ENCODE assay signal across 13 mouse cellular contexts in the genomic region with DNA sequence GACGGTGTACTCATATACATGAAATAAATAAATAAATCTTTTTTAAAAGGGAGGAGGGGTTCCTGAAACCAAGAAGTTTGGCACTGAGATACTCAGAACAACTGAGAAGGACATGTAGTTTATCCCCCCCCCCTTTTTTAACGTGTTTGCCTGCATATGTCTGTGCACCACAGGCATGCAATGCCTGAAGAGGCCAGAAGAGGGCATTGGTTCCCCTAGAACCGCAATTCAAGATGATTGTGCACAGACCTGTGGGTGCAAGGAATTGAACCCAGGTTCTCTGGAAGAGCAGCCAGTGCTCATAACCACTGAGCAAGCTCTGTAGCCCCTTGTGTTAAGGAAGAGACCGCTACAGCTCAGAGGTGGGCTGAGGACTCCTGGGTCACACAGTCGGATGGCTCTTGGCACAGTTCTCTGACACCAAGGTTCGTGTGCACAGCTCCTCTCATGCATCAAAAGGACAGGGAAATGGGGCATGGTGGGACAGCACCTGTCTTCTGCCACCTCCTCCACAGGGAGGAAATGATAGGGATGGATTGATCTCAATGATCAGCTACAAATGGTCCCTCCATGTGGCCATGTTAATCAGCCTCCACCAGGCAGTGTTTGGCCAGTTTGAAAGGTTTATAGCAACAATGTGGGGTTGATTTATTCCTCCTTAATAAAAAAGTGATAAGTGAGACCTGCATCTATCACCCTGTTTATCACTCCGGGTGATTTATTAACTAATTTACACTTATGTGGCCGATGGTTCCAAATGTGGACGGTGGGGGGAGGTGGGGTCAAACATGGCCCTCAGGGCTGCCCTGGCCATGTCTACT. TPM values are rescaled to one million over a fixed set of nuclear protein-coding genes. Genes with fewer than 3 reads are reported as not detected.
DNase-seq lines count a peak whose midpoint lies in the region; ATAC-seq and TF ChIP-seq lines count a peak whose summit lies in the region.
"Had no signal": no experiment of that assay in that cellular context is flagged by ENCODE, and none has a peak within 500 bp of the region (broad histone marks: within the 10 kb centered on the region; RNA-seq: fewer than 3 reads in every experiment).

No protein-coding gene starts in this region.

- TF ChIP-seq POLR2A in testis, adult 2 months (IDR thresholded peaks at IDR 0.05; ENCODE audit: control insufficient read depth, low read depth, low read length) = no peak

- WGBS in kidney, embryonic 15.5 days = 44% methylated on average over 9 of the region's 9 CpGs

- peaks cover 20% of the 10 kb centered on the region for H3K4me1 ChIP-seq in kidney, embryonic 15.5 days
- H3K4me1 ChIP-seq in testis, adult 2 months (ENCODE audit: control insufficient read depth, insufficient read depth, low read length) = peaks cover 19% of the 10 kb centered on the region

- peaks cover 19% of the 10 kb centered on the region for H3K27me3 ChIP-seq in kidney, embryonic 15.5 days
- H3K27me3 ChIP-seq in testis, adult 2 months (ENCODE audit: control insufficient read depth, insufficient read depth, low read length) = no peaks in the 10 kb centered on the region

- H3K27ac ChIP-seq in kidney, embryonic 15.5 days = no peak overlapping the region
- H3K27ac ChIP-seq in testis, adult 2 months (ENCODE audit: control insufficient read depth, insufficient read depth, low read depth, low read length) = no peak overlapping the region
- H3K27ac ChIP-seq: embryonic facial prominence, embryonic 12.5 days; hindbrain, embryonic 15.5 days; left cerebral cortex, adult 2 months had no signal

- peak; percentile 52 for ATAC-seq in kidney, embryonic 15.5 days (replicated peaks; ENCODE audit: low FRiP score)

- DNase-seq in kidney, postnatal 4 days = no peak
- no peak for DNase-seq in testis, postnatal 14 days (ENCODE audit: low spot score)
- peak; percentile 20 for DNase-seq in WW6 (ENCODE audit: low read depth, low spot score)
- no peak for DNase-seq in urinary bladder, postnatal 14 days (ENCODE audit: low spot score)
- DNase-seq in left cerebral cortex, adult 18-20 months (ENCODE audit: low spot score in 2 of 2) = no peak
- DNase-seq: adrenal gland, postnatal 36 days; lung, postnatal 36 days; midbrain, embryonic 14.5 days had no signal

- no peaks in the 10 kb centered on the region for H3K9me3 ChIP-seq in kidney, embryonic 15.5 days (replicated peaks)
- H3K9me3 ChIP-seq: embryonic facial prominence, embryonic 12.5 days; hindbrain, embryonic 15.5 days had no signal

- H3K36me3 ChIP-seq in kidney, embryonic 15.5 days = no peaks in the 10 kb centered on the region
- no peaks in the 10 kb centered on the region for H3K36me3 ChIP-seq in testis, adult 2 months (ENCODE audit: control insufficient read depth, insufficient read depth, low read length)
- H3K36me3 ChIP-seq: embryonic facial prominence, embryonic 12.5 days; hindbrain, embryonic 15.5 days had no signal

- TF ChIP-seq CTCF in testis, adult 2 months (IDR thresholded peaks at IDR 0.05; ENCODE audit: control insufficient read depth, insufficient read depth, insufficient replicate concordance, low read depth, low read length) = peak; percentile 33; the same call in 1 of the 2 replicates

- no peak overlapping the region for H3K4me2 ChIP-seq in kidney, embryonic 15.5 days
- H3K4me2 ChIP-seq: embryonic facial prominence, embryonic 12.5 days; hindbrain, embryonic 15.5 days had no signal

- no peak overlapping the region for H3K9ac ChIP-seq in kidney, embryonic 15.5 days
- H3K9ac ChIP-seq: embryonic facial prominence, embryonic 12.5 days; hindbrain, embryonic 15.5 days had no signal

- H3K4me3 ChIP-seq in kidney, embryonic 15.5 days (replicated peaks) = no peak overlapping the region
- no peak overlapping the region for H3K4me3 ChIP-seq in testis, adult 2 months (ENCODE audit: control insufficient read depth, low read depth, low read length)
- H3K4me3 ChIP-seq: embryonic facial prominence, embryonic 12.5 days; hindbrain, embryonic 15.5 days; left cerebral cortex, adult 2 months had no signal

RNA-seq across cellular contexts. Expression of gene Top1, which starts 58.5 kb away (rescaled TPM):
- 92.2 and 95.1 TPM in 2 replicates for polyA plus RNA-seq in kidney, embryonic 15.5 days (2015; fragmentation: Nextera tagmentation; extraction: Ambion mirVana)
- polyA plus RNA-seq in testis, adult 2 months (2012; rRNA removed) = 6.3 and 7.0 TPM in 2 replicates
- 10 to 100 TPM; 75.2 to 78.7 TPM for total RNA-seq in left cerebral cortex, adult 18-20 months (2021)

Comparison
In these comparisons a context has a peak if more than half of its experiments do, and no peak if none do; other contexts are left out.
1. RNA of gene Top1, which starts 58.5 kb away (polyA plus RNA-seq): 92.2 to 95.1 TPM in kidney, embryonic 15.5 days; 6.3 to 7.0 TPM in testis, adult 2 months; every median in the first group is over 10 times any median in the second.